Mouse (Mus musculus) lung, postnatal 0 days (tissue): ENCODE results near the gene Mrpl43.

Experiments used
- CTCF ChIP-seq: IDR thresholded peaks from 2 replicates; pipeline ENCODE4 v1.5.1; 2016; ENCODE audit warnings: antibody characterized with exemption, mild to moderate bottlenecking
- EP300 ChIP-seq: IDR thresholded peaks from 2 replicates; pipeline ENCODE4 v1.6.1; 2016; ENCODE audit warnings: antibody characterized with exemption, mild to moderate bottlenecking, control low read depth

DNA sequence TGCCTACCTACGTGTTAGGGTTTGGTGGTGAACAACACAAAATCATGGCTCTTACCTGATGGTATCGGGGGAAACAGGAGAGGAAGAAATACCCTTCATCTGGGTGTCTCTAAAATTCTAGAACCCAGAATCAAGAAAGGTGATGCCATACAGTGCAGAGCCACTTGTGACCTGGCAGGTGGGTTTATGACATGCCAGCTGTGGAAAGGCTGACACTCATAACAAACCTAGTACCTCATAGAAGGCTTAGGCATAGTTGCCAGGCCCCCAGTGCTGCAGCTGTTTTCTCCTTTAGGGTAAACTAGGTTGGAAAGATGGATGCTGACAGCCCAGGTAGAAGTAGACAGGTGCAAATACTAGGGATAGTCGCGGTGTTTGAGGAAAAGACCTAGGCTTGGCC is 21.8 kb downstream of the Mrpl43 start:
- no peak for TF ChIP-seq CTCF
- no peak for TF ChIP-seq EP300
